Mouse (Mus musculus): ENCODE data around the gene Edrf1.

- TF ChIP-seq EP300 (IDR thresholded peaks at IDR 0.05; ENCODE audit: low read depth) (no peak), CTCF (IDR thresholded peaks at IDR 0.05; ENCODE audit: low read depth) (no peak)
Observed at GRCm38 (mm10) chr7:133699885-133700284, 62.5 kb downstream of the Edrf1 start.

Measured in liver, embryonic 14.5 days (tissue).